Mouse (Mus musculus) lung, postnatal 4 days (tissue): ENCODE results near the gene Smad3.

Source experiments
- DNase-seq, 2 experiments: peaks; one replicate each; pipeline ENCODE4 v3.0.0; 2021

The Smad3 gene

GRCm38 (mm10) chr9:63757865-63758440 is at the start of gene Smad3:
Gene Smad3 (minus strand): TSS chr9:63757994.
- peak; percentile 94 to 98 for DNase-seq

GRCm38 (mm10) chr9:63804847-63805246 is 47.1 kb upstream of the Smad3 start:
- no peak for DNase-seq

- DNase-seq = peak; percentile 32 to 38
Observed at GRCm38 (mm10) chr9:63803181-63803591, 45.4 kb upstream of the Smad3 start.

GRCm38 (mm10) chr9:63802504-63802903 is 44.7 kb upstream of the Smad3 start:
- no peak for DNase-seq

GRCm38 (mm10) chr9:63802080-63802479 is 44.3 kb upstream of the Smad3 start:
- no peak for DNase-seq

GRCm38 (mm10) chr9:63796429-63796828 is 38.6 kb upstream of the Smad3 start:
- peak in 1 of 2 experiments; percentile 49 for DNase-seq

GRCm38 (mm10) chr9:63793731-63794495 is 36.1 kb upstream of the Smad3 start:
- peak; percentile 73 to 74 for DNase-seq

- no peak for DNase-seq
Observed at GRCm38 (mm10) chr9:63791716-63792115, 33.9 kb upstream of the Smad3 start.

GRCm38 (mm10) chr9:63791275-63791674 is 33.5 kb upstream of the Smad3 start:
- peak; percentile 54 to 77 for DNase-seq

GRCm38 (mm10) chr9:63790222-63790621 is 32.4 kb upstream of the Smad3 start:
- no peak for DNase-seq

- DNase-seq = no peak
Observed at GRCm38 (mm10) chr9:63789386-63789785, 31.6 kb upstream of the Smad3 start.

- DNase-seq = no peak
Observed at GRCm38 (mm10) chr9:63787606-63788005, 29.8 kb upstream of the Smad3 start.

GRCm38 (mm10) chr9:63787086-63787485 is 29.3 kb upstream of the Smad3 start:
- DNase-seq = no peak

- DNase-seq = no peak
Observed at GRCm38 (mm10) chr9:63786026-63786670, 28.4 kb upstream of the Smad3 start.

GRCm38 (mm10) chr9:63785492-63785891 is 27.7 kb upstream of the Smad3 start:
- no peak for DNase-seq

GRCm38 (mm10) chr9:63784597-63784996 is 26.8 kb upstream of the Smad3 start:
- DNase-seq = no peak

- DNase-seq = no peak
Observed at GRCm38 (mm10) chr9:63782744-63783143, 24.9 kb upstream of the Smad3 start.

- no peak for DNase-seq
Observed at GRCm38 (mm10) chr9:63781714-63782464, 24.1 kb upstream of the Smad3 start.

GRCm38 (mm10) chr9:63779950-63780887 is 22.4 kb upstream of the Smad3 start:
- peak; percentile 36 to 61 for DNase-seq

- DNase-seq = no peak
Observed at GRCm38 (mm10) chr9:63776735-63777134, 18.9 kb upstream of the Smad3 start.

GRCm38 (mm10) chr9:63774854-63775483 is 17.2 kb upstream of the Smad3 start:
- no peak for DNase-seq

- DNase-seq = no peak
Observed at GRCm38 (mm10) chr9:63772452-63772851, 14.7 kb upstream of the Smad3 start.
